Mouse (Mus musculus): ENCODE data around the gene 9130019O22Rik. TPM values are rescaled to one million over a fixed set of nuclear protein-coding genes. Genes with fewer than 3 reads are reported as not detected.

9130019O22Rik gene
- total RNA-seq (2023; ENCODE audit: inconsistent age), result 3.5 to 3.9 TPM (median 3.6 TPM) in 4 replicates

DNA sequence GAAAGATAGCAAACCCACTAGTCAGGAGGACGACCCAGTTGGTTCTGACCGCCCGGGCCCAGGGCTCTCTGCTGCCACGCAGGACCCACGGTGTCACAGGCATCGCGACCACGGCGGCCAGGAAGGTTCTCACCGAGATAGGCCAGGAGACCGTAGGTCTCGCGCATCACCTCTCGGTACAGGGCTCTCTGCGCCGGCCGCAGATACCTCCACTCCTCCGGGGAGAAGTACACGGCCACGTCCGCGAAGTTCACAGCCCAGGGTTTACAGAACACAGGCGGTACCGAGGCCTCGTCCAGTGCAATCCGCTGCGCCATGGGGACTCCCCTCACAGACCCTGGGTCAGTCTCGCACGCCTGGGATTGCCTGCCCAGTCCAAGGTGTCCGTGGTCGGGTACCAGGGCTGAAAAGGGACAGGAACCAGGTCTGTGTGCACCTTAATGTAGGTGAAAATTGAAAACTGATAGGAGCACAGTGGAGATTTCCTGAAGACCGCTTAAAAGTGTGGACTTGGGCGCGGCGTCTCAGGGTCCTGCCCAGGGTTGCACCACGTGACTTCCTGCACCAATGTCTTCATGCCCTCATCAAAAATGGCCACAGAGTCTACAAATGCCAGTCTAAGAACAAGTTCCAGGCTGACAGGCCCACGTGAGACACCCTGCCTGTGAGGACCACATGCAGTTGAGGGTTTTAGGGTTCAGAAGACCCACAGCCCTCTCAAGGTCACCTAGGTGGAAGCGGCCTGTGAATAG lies at the start of gene 9130019O22Rik:
TSS of gene 9130019O22Rik (minus strand) at position 526 of the 752 bp plus-strand sequence.

DNA sequence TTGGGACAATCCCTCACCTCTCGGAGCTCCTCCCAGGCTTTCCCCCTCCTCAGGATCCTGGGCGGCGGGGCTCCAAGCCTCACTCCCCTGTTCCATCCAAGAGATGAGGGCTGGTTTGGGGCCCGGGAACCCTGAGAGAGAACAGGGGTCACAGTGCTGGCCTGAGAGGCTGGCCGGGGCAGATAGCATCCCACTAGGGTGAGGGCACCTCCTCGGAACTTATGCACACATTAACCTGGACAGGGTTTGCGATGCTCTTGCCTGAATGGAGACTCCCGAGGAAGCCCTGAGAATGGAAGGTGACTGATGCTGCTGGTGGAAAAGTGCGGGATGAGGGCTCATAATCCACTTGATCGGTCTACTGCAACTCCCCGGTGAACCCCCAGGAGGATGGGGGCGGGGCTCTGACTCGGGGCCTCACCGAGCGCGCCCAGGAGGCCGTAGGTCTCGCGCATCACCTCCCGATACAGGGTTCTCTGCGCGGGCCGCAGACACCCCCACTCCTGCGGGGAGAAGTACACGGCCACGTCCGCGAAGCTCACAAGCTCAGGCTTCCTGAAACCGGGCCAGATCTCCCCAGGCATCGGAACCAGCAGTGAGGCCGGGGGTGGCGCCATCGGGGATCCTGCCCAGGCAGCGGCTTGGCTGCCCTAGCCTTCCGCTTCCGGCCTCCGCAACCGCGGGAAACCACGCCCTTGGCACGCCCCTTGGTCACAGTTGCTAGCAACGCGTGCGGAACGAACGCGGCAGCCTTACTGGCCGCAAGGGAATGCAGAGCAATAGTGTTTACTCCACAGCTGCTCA lies 34.6 kb upstream of the 9130019O22Rik start, which contains the start of gene Zfp688:
TSS of gene Zfp688 (minus strand) at position 681 of the 804 bp plus-strand sequence.

DNA sequence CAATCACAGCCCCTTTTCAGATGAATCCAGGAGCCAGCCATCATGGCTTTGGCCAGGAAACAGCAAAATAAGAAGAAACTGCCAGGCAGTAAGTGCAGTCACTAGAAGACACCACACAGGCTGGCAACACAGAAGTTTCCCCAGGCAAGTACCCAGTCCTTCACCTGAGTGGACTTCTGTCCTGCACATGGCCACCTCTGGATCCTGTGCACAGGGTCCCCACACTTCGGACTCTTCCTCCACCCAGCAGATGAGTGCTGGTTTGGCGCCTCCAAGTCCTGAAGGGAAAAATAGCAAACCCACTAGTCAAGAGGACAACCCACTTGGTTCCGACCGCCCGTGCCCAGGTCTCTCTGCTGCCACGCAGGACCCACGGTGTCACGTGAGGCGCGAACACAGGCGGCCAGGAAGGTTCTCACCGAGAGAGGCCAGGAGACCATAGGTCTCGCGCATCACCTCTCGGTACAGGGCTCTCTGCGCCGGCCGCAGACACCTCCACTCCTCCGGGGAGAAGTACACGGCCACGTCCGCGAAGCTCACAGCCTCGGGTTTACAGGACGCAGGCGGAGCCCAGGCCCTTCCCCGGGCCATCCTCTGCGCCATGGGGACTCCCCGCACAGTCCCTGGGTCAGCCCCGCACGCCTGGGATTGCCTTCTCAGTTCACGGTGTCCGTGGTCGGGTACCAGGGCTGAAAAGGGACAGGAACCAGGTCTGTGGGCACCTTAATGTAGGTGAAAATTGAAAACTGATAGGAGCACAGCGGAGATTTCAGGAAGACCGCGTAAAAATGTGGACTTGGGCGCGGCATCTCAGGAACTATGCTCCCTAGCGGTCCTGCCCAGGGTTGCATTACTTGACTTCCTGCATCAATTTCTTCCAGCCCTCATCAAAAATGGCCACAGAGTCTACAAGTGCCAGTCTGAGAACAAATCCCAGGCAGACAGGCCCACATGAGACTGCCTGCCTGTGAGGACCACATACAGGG lies 19.3 kb upstream of the 9130019O22Rik start, which contains the start of gene Zfp764:
TSS of gene Zfp764 (minus strand) at position 821 of the 986 bp plus-strand sequence.

DNA sequence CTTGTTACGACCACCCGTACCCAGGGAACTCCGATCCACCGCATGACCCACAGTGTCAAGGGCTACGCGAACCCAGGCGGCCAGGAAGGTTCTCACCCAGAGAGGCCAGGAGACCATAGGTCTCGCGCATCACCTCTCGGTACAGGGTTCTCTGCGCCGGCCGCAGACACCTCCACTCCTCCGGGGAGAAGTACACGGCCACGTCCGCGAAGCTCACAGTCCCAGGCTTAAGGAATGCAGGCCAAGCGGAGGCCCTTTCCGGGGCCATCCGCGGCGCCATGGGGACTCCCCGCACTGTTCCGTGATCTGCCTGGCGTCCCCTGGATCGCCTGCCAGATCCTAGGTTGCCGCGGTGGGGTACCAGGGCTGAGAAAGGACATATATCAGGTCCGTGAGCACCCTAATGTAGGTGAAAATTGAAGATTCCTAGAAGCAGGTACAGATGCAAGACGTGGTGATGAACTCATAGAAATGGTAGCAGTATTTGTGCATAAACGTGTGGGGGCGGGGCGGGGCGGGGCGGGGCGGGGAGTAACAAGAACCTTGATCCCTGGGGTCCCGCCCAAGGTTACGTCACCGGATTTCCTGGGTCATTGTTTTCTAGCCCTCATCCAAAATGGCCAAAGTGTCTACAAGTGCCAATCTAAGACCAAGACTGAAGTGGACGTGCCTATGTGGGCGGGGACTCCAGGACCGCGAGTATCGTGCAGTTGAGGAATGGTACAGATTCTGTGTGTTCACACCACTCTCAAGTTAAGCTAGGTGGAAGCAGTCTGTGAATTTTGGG lies 6.4 kb upstream of the 9130019O22Rik start, which contains the start of gene E430018J23Rik:
TSS of gene E430018J23Rik (minus strand) at position 473 of the 787 bp plus-strand sequence.

DNA sequence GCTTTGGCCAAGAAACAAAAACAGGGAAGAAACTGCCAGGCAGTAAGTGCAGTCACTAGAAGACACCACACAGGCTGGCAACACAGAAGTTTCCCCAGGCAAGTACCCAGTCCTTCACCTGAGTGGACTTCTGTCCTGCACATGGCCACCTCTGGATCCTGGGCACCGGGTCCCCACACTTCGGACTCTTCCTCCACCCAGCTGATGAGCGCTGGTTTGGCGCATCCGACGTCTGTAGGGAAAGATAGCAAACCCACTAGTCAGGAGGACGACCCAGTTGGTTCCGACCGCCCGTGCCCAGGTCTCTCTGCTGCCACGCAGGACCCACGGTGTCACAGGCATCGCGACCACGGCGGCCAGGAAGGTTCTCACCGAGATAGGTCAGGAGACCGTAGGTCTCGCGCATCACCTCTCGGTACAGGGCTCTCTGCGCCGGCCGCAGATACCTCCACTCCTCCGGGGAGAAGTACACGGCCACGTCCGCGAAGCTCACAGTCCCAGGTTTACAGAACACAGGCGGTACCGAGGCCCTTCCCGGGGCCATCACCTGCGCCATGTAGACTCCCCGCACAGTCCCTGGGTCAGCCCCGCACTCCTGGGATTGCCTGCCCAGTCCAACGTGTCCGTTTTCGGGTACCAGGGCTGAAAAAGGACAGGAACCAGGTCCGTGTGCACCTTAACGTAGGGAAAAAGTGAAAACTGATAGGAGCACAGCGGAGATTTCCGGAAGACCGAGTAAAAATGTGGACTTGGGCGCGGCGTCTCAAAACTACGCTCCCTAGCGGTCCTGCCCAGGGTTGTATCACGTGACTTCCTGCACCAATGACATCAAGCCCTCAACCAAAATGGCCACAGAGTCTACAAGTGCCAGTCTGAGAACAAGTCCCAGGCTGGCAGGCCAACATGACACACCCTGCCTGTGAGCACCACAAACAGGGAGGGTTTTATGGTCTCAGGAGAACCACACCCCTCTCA lies 11.4 kb downstream of the 9130019O22Rik start, which contains the start of gene Zfp747:
TSS of gene Zfp747 (minus strand) at position 780 of the 975 bp plus-strand sequence.

DNA sequence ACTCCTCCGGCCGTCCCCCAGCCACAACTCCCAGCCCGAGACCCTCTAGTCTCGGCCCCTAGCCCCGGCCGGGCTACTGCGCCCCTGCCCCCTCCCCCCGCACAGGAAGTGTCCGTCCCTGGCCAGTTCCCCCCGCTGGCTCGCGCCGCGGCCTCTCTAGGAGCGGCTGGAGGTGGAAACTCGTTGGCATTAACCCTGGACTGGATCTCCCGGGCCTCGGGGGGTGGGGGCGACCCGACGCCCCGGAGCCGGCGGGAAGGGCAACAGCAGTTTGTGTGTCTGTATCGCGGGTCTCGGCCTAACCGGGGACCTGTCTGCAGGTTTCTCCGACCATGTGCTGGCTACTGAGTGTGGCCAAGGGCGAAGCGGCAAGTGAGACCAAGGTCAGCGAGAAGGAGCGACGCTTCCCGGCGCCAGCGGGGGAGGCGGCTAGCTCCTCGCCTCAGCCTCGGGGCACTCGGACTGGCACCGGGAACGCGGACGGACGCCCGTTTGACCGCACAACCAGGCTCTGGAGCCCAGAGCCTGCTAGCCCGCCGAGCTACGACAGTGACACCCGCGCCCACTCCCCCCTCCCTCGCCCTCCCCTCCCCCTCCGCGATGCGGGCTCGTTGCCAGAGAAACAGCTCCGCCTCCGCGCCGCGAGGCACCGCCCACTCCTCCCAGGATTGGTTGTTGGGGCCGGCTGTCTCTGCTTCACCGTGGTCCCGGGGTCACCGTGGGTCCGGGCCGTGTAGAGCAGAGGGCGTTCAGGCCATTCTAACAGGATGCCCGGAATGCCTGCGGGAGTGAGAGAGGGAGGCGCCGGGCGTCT lies 41.2 kb downstream of the 9130019O22Rik start, which contains the start of gene Zfp768:
TSS of gene Zfp768 (minus strand) at position 78 of the 814 bp plus-strand sequence.

Other genes starting within 250 kb of the 9130019O22Rik start
- 6.5 to 8.8 TPM (median 7.3 TPM) in 4 replicates for gene Spn, start 249.3 kb downstream of the 9130019O22Rik start, total RNA-seq (2023; ENCODE audit: inconsistent age)
- gene Cd2bp2, start 191.1 kb downstream of the 9130019O22Rik start, total RNA-seq (2023; ENCODE audit: inconsistent age), result 76.0 to 79.5 TPM (median 77.9 TPM) in 4 replicates
- 54.5 to 63.3 TPM (median 58.6 TPM) in 4 replicates for gene Tbc1d10b, start 178.7 kb downstream of the 9130019O22Rik start, total RNA-seq (2023; ENCODE audit: inconsistent age)
- 5.3 to 13.4 TPM (median 8.4 TPM) in 4 replicates for gene Mylpf, start 178.3 kb downstream of the 9130019O22Rik start, total RNA-seq (2023; ENCODE audit: inconsistent age)
- gene Zfp553, start 154.1 kb downstream of the 9130019O22Rik start, total RNA-seq (2023; ENCODE audit: inconsistent age), result 9.1 to 13.5 TPM (median 10.3 TPM) in 4 replicates
- gene Sept1, start 154.0 kb downstream of the 9130019O22Rik start, total RNA-seq (2023; ENCODE audit: inconsistent age), result 393 to 439 TPM (median 415 TPM) in 4 replicates
- gene Zfp771, start 142.9 kb downstream of the 9130019O22Rik start, total RNA-seq (2023; ENCODE audit: inconsistent age), result 14.8 to 24.2 TPM (median 17.5 TPM) in 4 replicates
- 13.9 to 18.3 TPM (median 14.3 TPM) in 4 replicates for gene Dctpp1, start 126.5 kb downstream of the 9130019O22Rik start, total RNA-seq (2023; ENCODE audit: inconsistent age)
- 28.1 to 30.4 TPM (median 28.4 TPM) in 4 replicates for gene Sephs2, start 113.1 kb downstream of the 9130019O22Rik start, total RNA-seq (2023; ENCODE audit: inconsistent age)
- 116 to 127 TPM (median 121 TPM) in 4 replicates for gene Itgal, start 90.9 kb downstream of the 9130019O22Rik start, total RNA-seq (2023; ENCODE audit: inconsistent age)
- 1.7 to 3.4 TPM (median 2.6 TPM) in 4 replicates for gene Zfp768, start 41.6 kb downstream of the 9130019O22Rik start, total RNA-seq (2023; ENCODE audit: inconsistent age)
- gene Zfp747, start 11.1 kb downstream of the 9130019O22Rik start, total RNA-seq (2023; ENCODE audit: inconsistent age), result 11.0 to 14.9 TPM (median 12.9 TPM) in 4 replicates
- 5.4 to 8.1 TPM (median 6.8 TPM) in 4 replicates for gene E430018J23Rik, start 6.5 kb upstream of the 9130019O22Rik start, total RNA-seq (2023; ENCODE audit: inconsistent age)
- 8.6 to 9.8 TPM (median 9.1 TPM) in 4 replicates for gene Zfp764, start 19.7 kb upstream of the 9130019O22Rik start, total RNA-seq (2023; ENCODE audit: inconsistent age)
- 12.1 to 16.3 TPM (median 13.2 TPM) in 4 replicates for gene Zfp688, start 34.9 kb upstream of the 9130019O22Rik start, total RNA-seq (2023; ENCODE audit: inconsistent age)
- gene Zfp689, start 62.0 kb upstream of the 9130019O22Rik start, total RNA-seq (2023; ENCODE audit: inconsistent age), result 5.1 to 6.1 TPM (median 5.8 TPM) in 4 replicates
- 134 to 156 TPM (median 146 TPM) in 4 replicates for gene Prr14, start 72.4 kb upstream of the 9130019O22Rik start, total RNA-seq (2023; ENCODE audit: inconsistent age)
- gene Fbrs, start 92.0 kb upstream of the 9130019O22Rik start, total RNA-seq (2023; ENCODE audit: inconsistent age), result 285 to 303 TPM (median 297 TPM) in 4 replicates
- gene Srcap, start 124.8 kb upstream of the 9130019O22Rik start, total RNA-seq (2023; ENCODE audit: inconsistent age), result 189 to 213 TPM (median 204 TPM) in 4 replicates
- 44.3 to 55.2 TPM (median 53.5 TPM) in 4 replicates for gene Gm42715, start 132.4 kb upstream of the 9130019O22Rik start, total RNA-seq (2023; ENCODE audit: inconsistent age)
- gene Tmem265, start 174.2 kb upstream of the 9130019O22Rik start, total RNA-seq (2023; ENCODE audit: inconsistent age), result 2.6 to 2.9 TPM in 2 of 4 replicates, not detected in the others
- gene Phkg2, start 186.2 kb upstream of the 9130019O22Rik start, total RNA-seq (2023; ENCODE audit: inconsistent age), result 122 to 139 TPM (median 127 TPM) in 4 replicates
- 0.77 to 2.0 TPM (median 1.4 TPM) in 4 replicates for gene Ccdc189, start 201.4 kb upstream of the 9130019O22Rik start, total RNA-seq (2023; ENCODE audit: inconsistent age)
- 135 to 149 TPM (median 147 TPM) in 4 replicates for gene Rnf40, start 201.6 kb upstream of the 9130019O22Rik start, total RNA-seq (2023; ENCODE audit: inconsistent age)
- gene Zfp629, start 228.6 kb upstream of the 9130019O22Rik start, total RNA-seq (2023; ENCODE audit: inconsistent age), result 2.8 to 6.4 TPM (median 3.5 TPM) in 4 replicates

Measured in B cell, adult (primary cell).